Mouse (Mus musculus) Patski (cell line): ENCODE measurements at regions not wholly inside any gene's neighbourhood (a gene's known extent, or its start where the extent isn't known, plus 50 kb on each side); places are given as distances from the start of the nearest gene placed in this dataset.

Source experiments
- ATAC-seq: fragments of 100-300 bp; one replicate; pipeline ENCODE4 v1.8.0; 2021
- CTCF ChIA-PET: fragments of 350-600 bp; sonication (Branson Sonifier 250); formaldehyde crosslinking; loops from one replicate; lab custom pipeline; 2022; ENCODE audit warnings: inconsistent platforms; lab: Charles Lee
- POLR2A ChIA-PET: fragments of 350-600 bp; sonication (Branson Sonifier 250); formaldehyde crosslinking; loops from one replicate; lab custom pipeline; 2022; ENCODE audit warnings: antibody characterized with exemption, inconsistent platforms; lab: Charles Lee
- DNase-seq: peaks from one replicate; pipeline ENCODE4 v3.0.0-alpha.2; 2011; ENCODE audit warnings: low read depth, low spot score
- H3K27me3 ChIP-seq: fragments of 371-371 bp; one replicate; pipeline ENCODE4 v1.5.1; 2021
- CTCF ChIP-seq: fragments of 100-300 bp; IDR thresholded peaks from one replicate; pipeline ENCODE4 v1.5.1; 2021
- in situ Hi-C: fragments of 300-500 bp; cut with MboI; formaldehyde crosslinking; loops from 3 replicates; pipeline ENCODE4 v1.11.1; 2018; ENCODE audit warnings: low pct_unique_long_range_greater_than_20kb, mixed read lengths

- DNase-seq (no peak), ATAC-seq (no peak)
- TF ChIP-seq CTCF, result no peak
- in situ Hi-C loops, result no loop called here
- POLR2A ChIA-PET, result no interaction called here
- H3K27me3 ChIP-seq, result peaks cover 20% of the 10 kb centered on the region
- CTCF ChIA-PET, result interaction anchor here (0.9 kb wide), 2 partner anchors 9 to 15 kb away, joined by 3 read pairs; no protein-coding TSS in a partner anchor
Measured at GRCm38 (mm10) chr19:27087344-27087743, 128.9 kb upstream of the Vldlr start.

DNA sequence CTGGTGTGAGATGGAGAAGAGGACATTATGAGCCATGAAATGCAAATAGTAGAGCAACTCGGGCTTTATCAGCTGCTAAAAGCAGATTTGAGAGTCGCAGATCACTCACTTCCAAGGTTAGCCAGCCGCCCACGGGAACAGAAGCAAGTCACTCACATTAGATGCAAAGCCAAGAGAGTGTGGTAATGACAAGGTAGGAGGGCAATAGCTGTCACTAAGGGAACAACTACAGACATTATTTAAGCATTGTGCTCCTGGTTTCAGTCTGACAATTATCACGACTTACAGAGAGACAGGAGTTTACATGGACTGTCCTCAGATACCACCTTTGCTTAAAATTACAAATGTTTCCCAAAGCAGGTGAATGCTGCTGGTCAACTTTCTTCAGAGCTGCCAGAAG is 128.5 kb upstream of the Vldlr start:
- ATAC-seq (no peak), DNase-seq (no peak)
- in situ Hi-C loops, result no loop called here
- no peak for TF ChIP-seq CTCF
- peaks cover 20% of the 10 kb centered on the region for H3K27me3 ChIP-seq
- POLR2A ChIA-PET, result no interaction called here
- CTCF ChIA-PET, result interaction anchor here (0.9 to 1.5 kb wide), 3 partner anchors 10 to 12 kb away, joined by 3 to 4 read pairs (median 3); no protein-coding TSS in a partner anchor

DNA sequence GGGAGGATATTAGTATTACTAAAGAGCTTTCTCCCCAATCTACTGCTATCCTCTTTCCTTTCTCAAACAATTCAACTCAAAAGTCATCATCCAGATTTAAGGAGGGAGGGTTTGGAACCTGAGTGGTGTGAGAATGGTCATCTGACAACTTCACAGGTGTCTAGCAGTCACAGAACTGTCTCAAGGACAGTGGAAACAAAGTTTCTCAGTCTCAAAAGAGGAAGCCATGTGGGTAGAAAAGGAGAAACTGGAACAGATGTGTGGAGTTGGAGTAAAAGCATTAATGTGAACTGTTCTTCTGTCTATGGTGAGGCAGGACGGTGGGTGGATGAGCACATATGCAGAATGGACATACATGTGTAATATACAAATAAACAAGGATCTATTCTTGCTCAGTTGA is 127.2 kb upstream of the Vldlr start:
- no peak for ATAC-seq
- H3K27me3 ChIP-seq, result peaks cover 17% of the 10 kb centered on the region
- ChIA-PET POLR2A (no interaction called here), CTCF (interaction anchor here (0.9 to 1.5 kb wide), 2 partner anchors 9 to 14 kb away, joined by 3 to 4 read pairs; no protein-coding TSS in a partner anchor)
- TF ChIP-seq CTCF, result no peak
- in situ Hi-C loops, result no loop called here
- DNase-seq, result no peak

- in situ Hi-C loops, result no loop called here
- H3K27me3 ChIP-seq, result no peaks in the 10 kb centered on the region
- TF ChIP-seq CTCF, result no peak
- ChIA-PET POLR2A (no interaction called here), CTCF (interaction anchor here (0.9 kb wide), 1 partner anchor 61 kb away, joined by 3 read pairs; no protein-coding TSS in a partner anchor)
- ATAC-seq (no peak), DNase-seq (no peak)
Measured at GRCm38 (mm10) chr19:27091603-27092002, 124.7 kb upstream of the Vldlr start.

GRCm38 (mm10) chr19:27094777-27095478 is 121.4 kb upstream of the Vldlr start:
- in situ Hi-C loops, result no loop called here
- ATAC-seq, result no peak
- CTCF ChIA-PET, result interaction anchor here (0.7 to 1.3 kb wide), 4 partner anchors 14 to 1145 kb away, joined by 3 read pairs; no protein-coding TSS in a partner anchor

DNA sequence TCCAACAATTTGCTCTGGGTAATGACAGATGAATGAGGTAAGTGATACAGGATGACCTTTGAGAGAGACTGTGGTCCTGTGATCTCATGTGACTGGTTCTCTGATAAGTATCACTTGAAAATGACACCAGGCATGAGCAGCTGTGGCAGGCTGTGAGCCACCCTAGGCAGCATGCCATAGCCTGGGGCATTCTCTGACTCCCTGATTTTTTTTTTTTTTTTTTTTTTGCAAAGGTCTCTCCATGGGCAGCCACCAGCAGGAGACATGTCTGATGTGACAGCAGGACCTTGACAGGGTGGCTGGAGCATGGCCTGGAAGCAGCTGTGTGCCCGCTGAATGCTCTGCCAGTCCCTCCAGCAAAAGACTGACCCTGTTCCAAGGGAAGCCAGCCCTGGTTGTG is 116.4 kb upstream of the Vldlr start:
- in situ Hi-C loops, result no loop called here
- ChIA-PET CTCF (no interaction called here), POLR2A (interaction anchor here (0.7 kb wide), 1 partner anchor 276 kb away, joined by 8 read pairs; no protein-coding TSS in a partner anchor)
- no peaks in the 10 kb centered on the region for H3K27me3 ChIP-seq
- ATAC-seq (no peak), DNase-seq (peak; percentile 15)
- no peak for TF ChIP-seq CTCF

More at GRCm38 (mm10) chr19:27094777-27095478, 121.4 kb upstream of the Vldlr start:
- no peak for TF ChIP-seq CTCF
- no peaks in the 10 kb centered on the region for H3K27me3 ChIP-seq
- POLR2A ChIA-PET, result interaction anchor here (0.7 kb wide), 1 partner anchor 15 kb away, joined by 8 read pairs; no protein-coding TSS in a partner anchor
- no peak for DNase-seq

DNA sequence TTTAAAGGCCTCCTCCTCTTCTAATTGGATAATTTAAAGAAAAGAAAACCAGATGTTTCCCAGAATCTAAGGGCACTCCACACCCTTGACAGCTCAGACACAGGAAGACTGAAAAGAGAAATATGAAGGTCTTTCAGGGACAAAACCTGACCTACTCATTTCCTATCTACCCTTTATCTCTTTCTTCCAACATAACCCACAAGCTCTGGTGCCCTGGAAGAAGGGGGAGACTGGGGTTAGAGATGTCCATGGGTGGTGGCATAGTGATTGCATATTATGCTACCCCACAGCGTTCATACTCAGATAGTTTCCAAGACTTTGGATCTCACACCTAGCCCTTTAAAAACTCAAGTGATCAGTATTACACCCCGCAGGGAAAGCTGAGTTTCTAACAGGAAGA is 105.8 kb upstream of the Vldlr start:
- in situ Hi-C loops, result no loop called here

DNA sequence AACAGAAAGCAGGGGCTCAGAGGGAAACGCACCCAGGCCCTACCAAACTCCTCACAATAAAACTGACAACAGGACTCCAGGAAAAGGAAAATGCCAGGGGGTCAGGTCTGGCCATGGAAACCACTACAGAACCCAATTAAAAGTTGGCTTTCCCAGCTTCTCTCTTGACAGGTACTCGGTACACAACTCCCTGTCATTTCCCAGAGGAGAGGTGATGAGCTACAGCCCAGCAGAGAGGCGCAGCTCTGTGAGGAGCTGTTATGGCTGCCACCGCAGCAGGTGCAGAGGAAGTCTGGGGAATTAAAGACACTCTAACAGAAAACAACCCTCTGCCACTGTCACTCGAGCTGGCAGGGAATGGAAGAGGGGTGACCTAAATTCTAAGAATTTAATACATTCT is 95.4 kb upstream of the Vldlr start:
- DNase-seq (no peak), ATAC-seq (no peak)
- in situ Hi-C loops, result loop anchor here (5.0 kb wide), 1 partner anchor 296 kb away; no protein-coding TSS in a partner anchor
- no peak for TF ChIP-seq CTCF
- CTCF ChIA-PET, result no interaction called here
- no peaks in the 10 kb centered on the region for H3K27me3 ChIP-seq
- POLR2A ChIA-PET, result no interaction called here

More for the DNA sequence above, 105.8 kb upstream of the Vldlr start:
- ATAC-seq, result no peak
- ChIA-PET POLR2A (no interaction called here), CTCF (interaction anchor here (1.0 kb wide), 1 partner anchor 78 kb away, joined by 3 read pairs; no protein-coding TSS in a partner anchor)
- no peak for TF ChIP-seq CTCF
- no peak for DNase-seq
- H3K27me3 ChIP-seq, result peaks cover 8% of the 10 kb centered on the region

GRCm38 (mm10) chr19:27122348-27122747 is 93.9 kb upstream of the Vldlr start:
- no peaks in the 10 kb centered on the region for H3K27me3 ChIP-seq
- in situ Hi-C loops, result loop anchor here (5.0 kb wide), 1 partner anchor 295 kb away; no protein-coding TSS in a partner anchor
- ChIA-PET POLR2A (interaction anchor here (0.7 kb wide), 1 partner anchor 8 kb away, joined by 3 read pairs; no protein-coding TSS in a partner anchor), CTCF (no interaction called here)
- ATAC-seq, result no peak
- no peak for DNase-seq
- no peak for TF ChIP-seq CTCF

DNA sequence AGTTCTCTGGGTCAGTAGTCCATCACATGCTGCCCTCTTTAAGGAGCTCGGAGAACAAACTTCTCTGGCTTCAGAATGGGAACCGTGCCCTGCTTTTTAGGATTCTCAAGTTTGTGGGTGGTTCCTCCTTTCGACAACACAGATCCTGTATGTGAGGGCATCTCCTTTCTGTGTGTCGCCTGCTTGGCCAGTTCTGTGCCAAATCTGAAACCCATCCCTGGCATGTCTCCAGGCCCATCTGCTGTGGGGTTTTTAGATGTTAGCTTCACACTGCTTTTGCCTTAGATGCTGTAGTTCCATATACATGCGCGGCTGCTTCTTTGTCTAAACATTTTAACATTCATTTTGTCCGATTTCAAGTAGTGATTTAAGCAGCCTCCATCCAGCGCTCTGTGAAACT is 93.0 kb upstream of the Vldlr start:
- ChIA-PET POLR2A (interaction anchor here (0.6 to 0.8 kb wide), 2 partner anchors 55 to 210 kb away, joined by 3 to 4 read pairs; no protein-coding TSS in a partner anchor), CTCF (interaction anchor here (0.8 to 1.8 kb wide), 4 partner anchors 17 to 303 kb away, joined by 3 to 9 read pairs (median 6); no protein-coding TSS in a partner anchor)
- ATAC-seq, result no peak
- no peak for DNase-seq
- TF ChIP-seq CTCF, result no peak
- no peaks in the 10 kb centered on the region for H3K27me3 ChIP-seq
- in situ Hi-C loops, result loop anchor here (5.0 kb wide), 1 partner anchor 294 kb away; no protein-coding TSS in a partner anchor
